Mouse (Mus musculus) ES-Bruce4 (cell line): Measurements from ENCODE around the gene Gm20683.

Source experiments
- CTCF ChIP-seq: IDR thresholded peaks from one replicate; pipeline ENCODE4 v1.8.1; 2011; ENCODE audit warnings: low read depth, low read length
- EP300 ChIP-seq: IDR thresholded peaks from 2 replicates; pipeline ENCODE4 v1.6.1; 2011; ENCODE audit warnings: low read depth, low read length; ENCODE audit not compliant: insufficient read depth
- POLR2A ChIP-seq: IDR thresholded peaks from one replicate; pipeline ENCODE4 v1.8.1; 2011; ENCODE audit warnings: low read length; ENCODE audit not compliant: insufficient read depth

GRCm38 (mm10) chr17:25818851-25819780 is 22.4 kb downstream of the Gm20683 start:
- TF ChIP-seq CTCF (no peak), EP300 (no peak), POLR2A (peak; percentile 12)
